Mouse (Mus musculus): ENCODE data around the gene Arhgef25.

- TF ChIP-seq CTCF (conservative IDR thresholded peaks at IDR 0.05; ENCODE audit: low read length) (no peak), POU5F1 (IDR thresholded peaks at IDR 0.05; ENCODE audit: borderline replicate concordance, low read length) (no peak), NANOG (IDR thresholded peaks at IDR 0.05; ENCODE audit: borderline replicate concordance, low read length) (no peak)
These were observed 53.4 kb downstream of the Arhgef25 start for GRCm38 (mm10) chr10:127136510-127136909.

Measured in E14TG2a.4 (cell line).